Mouse (Mus musculus): ENCODE measurements around the gene Eif5a.

DNA sequence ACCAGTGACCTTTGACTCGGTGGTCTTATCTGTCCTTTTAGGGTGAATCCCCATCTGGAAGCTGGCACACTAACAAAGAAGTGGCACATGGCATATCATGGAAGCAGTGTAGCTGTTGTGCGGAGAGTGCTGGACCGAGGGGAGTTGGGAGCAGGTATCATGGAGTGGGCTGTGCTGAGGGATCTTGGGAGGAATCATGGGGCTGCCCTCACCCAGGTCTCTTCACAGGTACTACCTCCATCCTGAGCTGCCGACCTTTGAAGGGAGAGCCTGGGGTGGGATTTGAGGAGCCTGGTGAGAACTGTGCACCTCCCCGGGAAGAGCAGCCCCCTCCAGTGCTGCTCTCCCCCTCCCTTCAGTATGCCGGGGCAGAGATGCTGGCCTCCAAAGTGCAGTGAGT is 10.1 kb downstream of the Eif5a start:
- no peak for TF ChIP-seq CTCF (IDR thresholded peaks at IDR 0.05; ENCODE audit: low read depth)
- no peak for TF ChIP-seq EP300 (IDR thresholded peaks at IDR 0.05; ENCODE audit: low read depth)

All from heart, postnatal 0 days (tissue).